Mouse (Mus musculus) CH12.LX (cell line): ENCODE measurements around the gene Sall4. TPM values are rescaled to one million over a fixed set of nuclear protein-coding genes. Genes with fewer than 3 reads are reported as not detected.

ENCODE experiments used
- DNase-seq: peaks from one replicate; pipeline ENCODE4 v3.0.0-alpha.2; 2013; ENCODE audit errors: extremely low read depth
- H3K27ac ChIP-seq: 2 replicates; pipeline ENCODE4 v1.5.1; 2012; ENCODE audit warnings: low read depth, mild to moderate bottlenecking, control low read depth, moderate library complexity; ENCODE audit not compliant: insufficient read depth
- H3K27me3 ChIP-seq: replicated peaks from 2 replicates; pipeline ENCODE3; 2012; ENCODE audit warnings: inconsistent platforms
- H3K36me3 ChIP-seq, 2 experiments: replicated peaks in 1 of 2; 2 replicates each; pipeline versions ENCODE3 to v1.6.1; 2012; ENCODE audit warnings: inconsistent platforms in 1 of 2, low read length in 1 of 2, mild to moderate bottlenecking in 1 of 2, mixed read lengths in 1 of 2, moderate library complexity in 1 of 2; ENCODE audit not compliant: control insufficient read depth in 1 of 2, insufficient read depth in 1 of 2
- H3K4me1 ChIP-seq, 2 experiments: 2 replicates each; pipeline ENCODE4 v1.6.1; 2012; ENCODE audit warnings: inconsistent platforms in 1 of 2, moderate library complexity in 1 of 2; ENCODE audit not compliant: insufficient read depth in 2 of 2, control insufficient read depth in 1 of 2
- H3K4me2 ChIP-seq: 2 replicates; pipeline ENCODE4 v1.6.1; 2012; ENCODE audit warnings: low read depth, mild to moderate bottlenecking, control low read depth; ENCODE audit not compliant: poor library complexity, insufficient read depth, severe bottlenecking
- H3K4me3 ChIP-seq, 3 experiments: fragments of 150-350 bp in 1 of 3; sonication (generic) in 1 of 3; replicated peaks in 1 of 3; 2 replicates each; pipeline versions ENCODE3 to v1.5.1; 2011 to 2012; ENCODE audit warnings: low read depth in 2 of 3, low read length in 2 of 3, mild to moderate bottlenecking in 2 of 3, moderate library complexity in 2 of 3, control low read depth in 1 of 3, improper control_type of control experiment in 1 of 3, inconsistent platforms in 1 of 3, mixed read lengths in 1 of 3; ENCODE audit not compliant: poor library complexity in 1 of 3
- H3K79me2 ChIP-seq: replicated peaks from 2 replicates; pipeline ENCODE4 v1.6.1; 2012; ENCODE audit warnings: mild to moderate bottlenecking, moderate library complexity; ENCODE audit not compliant: control insufficient read depth, poor library complexity, insufficient read depth, severe bottlenecking; ENCODE audit errors: extremely low read depth
- H3K9ac ChIP-seq: 2 replicates; pipeline ENCODE4 v1.6.1; 2012; ENCODE audit warnings: low read depth, mild to moderate bottlenecking, control low read depth, moderate library complexity; ENCODE audit not compliant: insufficient read depth
- H3K9me3 ChIP-seq: replicated peaks from 2 replicates; pipeline ENCODE3; 2012; ENCODE audit warnings: low read length, inconsistent platforms, mixed read lengths
- CHD2 ChIP-seq: IDR thresholded peaks from 2 replicates; pipeline ENCODE4 v1.6.1; 2011; ENCODE audit warnings: low read length, improper control_type of control experiment
- CTCF ChIP-seq, 2 experiments: IDR thresholded peaks in 1 of 2; conservative IDR thresholded peaks in 1 of 2; 2 replicates each; pipeline ENCODE4 v1.5.1; 2011 to 2012; ENCODE audit warnings: low read depth in 2 of 2, low read length in 2 of 2, improper control_type of control experiment in 1 of 2, inconsistent platforms in 1 of 2, mild to moderate bottlenecking in 1 of 2, moderate library complexity in 1 of 2
- E2F4 ChIP-seq: IDR thresholded peaks from 2 replicates; pipeline ENCODE4 v1.6.1; 2011; ENCODE audit warnings: low read depth, low read length, improper control_type of control experiment; ENCODE audit not compliant: insufficient replicate concordance
- ELF1 ChIP-seq: IDR thresholded peaks from 2 replicates; pipeline ENCODE4 v1.6.1; 2014; ENCODE audit warnings: low read depth, mild to moderate bottlenecking, inconsistent platforms, low read length, improper control_type of control experiment
- EP300 ChIP-seq: IDR thresholded peaks from 2 replicates; pipeline ENCODE4 v1.6.1; 2011; ENCODE audit warnings: low read length, improper control_type of control experiment
- ETS1 ChIP-seq: conservative IDR thresholded peaks from 2 replicates; pipeline ENCODE4 v1.6.1; 2012; ENCODE audit warnings: low read depth, mild to moderate bottlenecking, inconsistent platforms, low read length, improper control_type of control experiment, moderate library complexity
- HCFC1 ChIP-seq: IDR thresholded peaks from 2 replicates; pipeline ENCODE4 v1.6.1; 2012; ENCODE audit warnings: low read depth, mild to moderate bottlenecking, inconsistent platforms, low read length, improper control_type of control experiment
- JUN ChIP-seq: IDR thresholded peaks from 2 replicates; pipeline ENCODE4 v1.6.1; 2011; ENCODE audit warnings: low read depth, mild to moderate bottlenecking, low read length, improper control_type of control experiment, moderate library complexity; ENCODE audit not compliant: insufficient read depth
- JUND ChIP-seq: conservative IDR thresholded peaks from 2 replicates; pipeline ENCODE4 v1.6.1; 2011; ENCODE audit warnings: low read depth, low read length, improper control_type of control experiment
- KAT2A ChIP-seq: IDR thresholded peaks from 2 replicates; pipeline ENCODE4 v1.6.1; 2012; ENCODE audit warnings: low read length, improper control_type of control experiment, inconsistent platforms; ENCODE audit not compliant: insufficient replicate concordance
- MAFK ChIP-seq: IDR thresholded peaks from 2 replicates; pipeline ENCODE4 v1.6.1; 2011; ENCODE audit warnings: low read length, improper control_type of control experiment; ENCODE audit not compliant: insufficient replicate concordance
- MAX ChIP-seq: IDR thresholded peaks from 2 replicates; pipeline ENCODE4 v1.6.1; 2011; ENCODE audit warnings: low read length, improper control_type of control experiment
- MAZ ChIP-seq: IDR thresholded peaks from 2 replicates; pipeline ENCODE4 v1.6.1; 2012; ENCODE audit warnings: low read depth, mild to moderate bottlenecking, inconsistent platforms, low read length, improper control_type of control experiment, moderate library complexity
- MXI1 ChIP-seq: IDR thresholded peaks from 2 replicates; pipeline ENCODE4 v1.6.1; 2011; ENCODE audit warnings: mild to moderate bottlenecking, low read depth, low read length, improper control_type of control experiment
- MYC ChIP-seq: IDR thresholded peaks from 2 replicates; pipeline ENCODE4 v1.6.1; 2011; ENCODE audit warnings: low read depth, mild to moderate bottlenecking, improper control_type of control experiment, low read length
- NRF1 ChIP-seq: IDR thresholded peaks from 2 replicates; pipeline ENCODE4 v1.6.1; 2014; ENCODE audit warnings: low read depth, mild to moderate bottlenecking, inconsistent platforms, low read length, improper control_type of control experiment, moderate library complexity
- POLR2A ChIP-seq: IDR thresholded peaks from 2 replicates; pipeline ENCODE4 v1.6.1; 2011; ENCODE audit warnings: low read depth, mild to moderate bottlenecking, improper control_type of control experiment, low read length
- RCOR1 ChIP-seq: conservative IDR thresholded peaks from 2 replicates; pipeline ENCODE4 v1.6.1; 2012; ENCODE audit warnings: low read depth, mild to moderate bottlenecking, inconsistent platforms, low read length, improper control_type of control experiment
- UBTF ChIP-seq: IDR thresholded peaks from 2 replicates; pipeline ENCODE4 v1.6.1; 2012; ENCODE audit warnings: low read depth, mild to moderate bottlenecking, inconsistent platforms, low read length, improper control_type of control experiment, moderate library complexity
- USF1 ChIP-seq: IDR thresholded peaks from 2 replicates; pipeline ENCODE4 v1.6.1; 2014; ENCODE audit warnings: low read depth, mild to moderate bottlenecking, inconsistent platforms, low read length, improper control_type of control experiment
- USF2 ChIP-seq: conservative IDR thresholded peaks from 2 replicates; pipeline ENCODE4 v1.6.1; 2011; ENCODE audit warnings: low read depth, low read length, improper control_type of control experiment
- ZC3H11A ChIP-seq: IDR thresholded peaks from 2 replicates; pipeline ENCODE4 v1.6.1; 2012; ENCODE audit warnings: low read depth, mild to moderate bottlenecking, inconsistent platforms, low read length, improper control_type of control experiment
- ZKSCAN1 ChIP-seq: IDR thresholded peaks from 2 replicates; pipeline ENCODE4 v1.6.1; 2012; ENCODE audit warnings: low read depth, inconsistent platforms, low read length, improper control_type of control experiment, borderline replicate concordance
- ZNF384 ChIP-seq: IDR thresholded peaks from 2 replicates; pipeline ENCODE4 v1.6.1; 2012; ENCODE audit warnings: low read depth, low read length, improper control_type of control experiment, inconsistent platforms
- dilution Hi-C: fragments of 300-500 bp; cut with MboI; formaldehyde crosslinking; loops from 2 replicates; pipeline ENCODE4 v1.14.3; 2020; ENCODE audit warnings: low sequenced_read_pairs; ENCODE audit not compliant: extremely low pct_unique_long_range_greater_than_20kb, extremely low pct_ligation_motif_present
- in situ Hi-C: fragments of 300-500 bp; cut with MboI; formaldehyde crosslinking; loops from 3 replicates; pipeline ENCODE4 v1.14.3; 2019; ENCODE audit warnings: low sequenced_read_pairs, low pct_ligation_motif_present, low pct_unique_long_range_greater_than_20kb, mixed read lengths
- polyA plus RNA-seq: library from polyadenylated mRNA; unstranded; fragments of >175 nt; gene quantifications from 2 replicates; pipeline ENCODE4 v1.2.1, GENCODE M21; 2012; ENCODE audit warnings: low read depth; ENCODE audit not compliant: insufficient read length
- total RNA-seq, 2 experiments: library from RNA; depleted of rRNA; stranded (reverse); fragments of 300-350 nt in 1 of 2; fragments of >200 nt in 1 of 2; gene quantifications; 2 replicates each; pipeline ENCODE4 v1.2.3; 2012 to 2014

The Sall4 gene
- total and polyA plus RNA-seq, 3 experiments = not detected

DNA sequence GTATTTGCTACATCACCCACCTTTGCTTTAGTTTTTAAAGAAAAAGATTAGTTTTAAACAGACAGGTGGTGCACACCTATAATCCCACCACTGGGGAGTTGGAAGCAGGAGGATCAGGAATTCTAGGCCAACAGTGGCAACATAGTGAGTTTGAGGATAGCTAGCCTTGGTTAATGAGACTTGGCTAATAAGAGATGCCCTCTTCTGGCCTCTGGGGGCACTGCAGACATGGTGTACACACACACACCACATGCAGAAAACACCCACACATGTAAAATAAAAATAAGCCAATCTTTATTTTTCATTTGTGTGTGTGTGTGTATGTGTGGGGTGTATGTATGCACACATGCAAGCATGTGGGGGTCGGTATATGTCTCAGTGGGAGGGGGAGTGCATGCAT, 28.9 kb downstream of the Sall4 start:
- no peak for DNase-seq
- H3K4me3 ChIP-seq = no peak overlapping the region

GRCm38 (mm10) chr2:168737878-168738277, 29.9 kb downstream of the Sall4 start:
- H3K79me2 ChIP-seq = no peaks in the 10 kb centered on the region
- H3K4me3 ChIP-seq = no peak overlapping the region
- no peaks in the 10 kb centered on the region for H3K4me1 ChIP-seq
- H3K27ac ChIP-seq = no peak overlapping the region
- no peaks in the 10 kb centered on the region for H3K36me3 ChIP-seq
- in situ Hi-C loops = no loop called here
- dilution Hi-C loops = no loop called here
- no peak for DNase-seq
- no peak overlapping the region for H3K9ac ChIP-seq
- H3K27me3 ChIP-seq = peaks cover 8% of the 10 kb centered on the region
- no peak for TF ChIP-seq KAT2A
- TF ChIP-seq EP300 = no peak
- no peak for TF ChIP-seq MXI1
- TF ChIP-seq UBTF = no peak
- TF ChIP-seq USF1 = no peak
- no peak for TF ChIP-seq ETS1
- no peak for TF ChIP-seq HCFC1
- no peak for TF ChIP-seq RCOR1
- no peak for TF ChIP-seq ZKSCAN1
- TF ChIP-seq MYC = no peak
- no peak for TF ChIP-seq MAFK
- no peak for TF ChIP-seq ZC3H11A
- TF ChIP-seq USF2 = no peak
- TF ChIP-seq JUN = no peak
- no peak for TF ChIP-seq CTCF (conservative IDR thresholded peaks at IDR 0.05 in 1 of 2, IDR thresholded peaks at IDR 0.05 in 1 of 2; ENCODE audit: low read depth in 2 of 2, low read length in 2 of 2)
- TF ChIP-seq ZNF384 = no peak
- no peak for TF ChIP-seq POLR2A
- no peak overlapping the region for H3K4me2 ChIP-seq
- peaks cover 19% of the 10 kb centered on the region for H3K9me3 ChIP-seq

More for the DNA sequence above, 28.9 kb downstream of the Sall4 start:
- Histone ChIP-seq H3K27ac (no peak overlapping the region), H3K79me2 (no peaks in the 10 kb centered on the region), H3K27me3 (peaks cover 8% of the 10 kb centered on the region), H3K9me3 (peaks cover 19% of the 10 kb centered on the region), H3K4me1 (no peaks in the 10 kb centered on the region), H3K36me3 (no peaks in the 10 kb centered on the region), H3K9ac (no peak overlapping the region), H3K4me2 (no peak overlapping the region)
- in situ Hi-C loops = no loop called here
- no peak for TF ChIP-seq KAT2A
- TF ChIP-seq HCFC1 = no peak
- TF ChIP-seq ZNF384 = no peak
- TF ChIP-seq E2F4 = no peak
- TF ChIP-seq NRF1 = no peak
- no peak for TF ChIP-seq MAZ
- no peak for TF ChIP-seq RCOR1
- TF ChIP-seq JUND = no peak
- no peak for TF ChIP-seq MYC
- TF ChIP-seq CHD2 = no peak
- no peak for TF ChIP-seq POLR2A
- no peak for TF ChIP-seq MAX
- TF ChIP-seq MXI1 = no peak
- no peak for TF ChIP-seq ELF1
- TF ChIP-seq CTCF (conservative IDR thresholded peaks at IDR 0.05 in 1 of 2, IDR thresholded peaks at IDR 0.05 in 1 of 2; ENCODE audit: low read depth in 2 of 2, low read length in 2 of 2) = no peak
- dilution Hi-C loops = no loop called here
